Mouse (Mus musculus) NIH3T3 (cell line): Measurements from ENCODE around the gene Noc4l.

Experiments used
- DNase-seq: peaks from one replicate; pipeline ENCODE4 v3.0.0-alpha.2; 2012; ENCODE audit warnings: low read depth

The Noc4l gene

GRCm38 (mm10) chr5:110652719-110653648 is at the start of gene Noc4l, which contains the start of gene Ddx51:
TSS of gene Noc4l (minus strand) at chr5:110653417.
TSS of gene Ddx51 (plus strand) at chr5:110653451.
- peak; percentile 98 for DNase-seq

- no peak for DNase-seq
Observed at GRCm38 (mm10) chr5:110698617-110699016, 45.4 kb upstream of the Noc4l start.

- no peak for DNase-seq
Observed at GRCm38 (mm10) chr5:110682041-110682440, 28.8 kb upstream of the Noc4l start.

DNA sequence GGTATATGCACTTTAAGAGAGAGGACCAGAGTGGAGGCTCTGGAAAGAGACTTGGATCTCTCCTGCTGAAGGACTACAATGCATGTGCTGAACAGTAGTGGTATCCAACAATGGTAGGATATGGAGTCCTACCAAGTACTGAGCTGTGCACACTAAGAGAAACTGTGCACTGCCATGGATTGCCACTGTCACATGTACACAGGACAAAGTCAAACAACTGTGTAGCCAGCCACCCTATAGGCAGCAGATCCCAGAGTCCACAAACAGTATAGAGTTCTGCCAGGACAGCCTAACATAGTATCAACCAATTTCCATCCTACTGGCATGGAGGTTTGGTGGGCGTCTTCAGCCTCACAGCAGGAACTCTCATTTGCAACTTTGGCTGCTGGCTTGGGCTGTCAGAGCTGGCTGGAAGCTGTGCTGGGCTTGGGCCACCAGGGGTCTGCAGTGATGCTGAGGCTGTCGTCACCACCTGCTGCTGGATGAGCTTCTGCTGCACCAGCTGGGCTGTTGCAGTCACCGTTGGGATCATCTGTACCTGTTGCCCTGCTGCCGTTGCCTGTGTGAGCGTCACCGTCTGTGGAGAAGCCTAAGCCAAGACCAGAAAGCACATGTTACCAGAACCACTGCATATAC is 12.4 kb upstream of the Noc4l start:
- no peak for DNase-seq

- DNase-seq, result no peak
Observed at GRCm38 (mm10) chr5:110664750-110665269, 11.6 kb upstream of the Noc4l start.

GRCm38 (mm10) chr5:110664041-110664440 is 10.8 kb upstream of the Noc4l start:
- DNase-seq, result no peak

DNA sequence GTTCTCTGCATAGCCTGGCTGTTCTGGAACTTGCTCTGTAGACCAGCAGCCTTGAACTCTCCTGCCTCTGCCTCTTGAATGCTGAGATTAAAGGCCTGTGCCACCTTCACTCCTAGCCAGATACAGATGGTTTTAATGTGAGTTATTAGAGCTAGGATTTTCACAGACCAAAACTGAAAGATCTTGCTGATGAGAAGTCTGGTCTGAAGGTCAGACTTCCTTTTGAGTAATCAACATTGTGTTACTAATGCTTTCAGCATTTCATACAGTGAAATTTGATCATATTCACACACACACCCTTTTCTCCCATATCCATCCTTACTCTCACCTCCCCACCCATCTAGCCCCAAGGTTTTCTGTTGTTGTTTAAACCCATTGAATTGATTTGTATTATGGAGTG is 6.5 kb upstream of the Noc4l start:
- peak; percentile 61 for DNase-seq

DNA sequence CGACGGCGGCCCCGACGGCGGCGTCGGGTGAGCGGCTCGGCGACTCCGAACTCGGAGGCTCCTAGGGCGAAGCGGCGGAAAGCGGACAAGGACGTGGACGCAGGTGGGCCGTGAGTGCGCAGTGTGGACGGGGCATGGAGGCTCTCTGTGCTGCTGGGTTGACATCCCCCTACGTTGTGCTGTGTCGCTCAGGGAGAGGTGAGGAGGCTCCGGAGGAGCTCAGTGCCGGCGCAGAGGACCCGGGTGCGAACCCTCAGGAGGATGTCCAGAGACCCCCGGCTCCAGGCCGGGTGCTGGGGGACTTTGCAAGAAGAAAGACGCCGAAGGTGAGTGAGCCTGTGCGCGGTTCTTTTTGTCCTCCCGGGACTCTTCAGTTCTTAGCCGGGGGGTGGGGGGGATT is 469 bp upstream of the Noc4l start:
- DNase-seq, result no peak

DNA sequence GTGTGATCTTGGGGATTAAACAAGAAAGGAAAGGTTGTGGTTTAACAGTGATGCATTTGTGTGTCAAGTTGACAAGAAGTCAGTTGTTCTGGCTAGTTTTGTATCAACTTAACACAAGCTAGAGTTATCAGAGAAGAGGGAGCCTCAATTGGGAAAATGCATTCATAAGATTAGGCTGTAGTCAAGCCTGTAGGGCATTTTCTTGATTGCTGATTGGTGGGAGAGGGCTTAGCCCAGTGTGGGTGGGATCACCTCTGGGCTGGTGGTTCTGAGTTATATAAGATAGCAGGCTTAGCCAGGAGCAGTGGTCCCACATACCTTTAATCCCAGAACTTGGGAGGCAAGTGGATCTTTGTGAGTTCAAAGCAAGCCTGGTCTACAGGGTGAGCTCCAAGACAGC is 6.8 kb downstream of the Noc4l start:
- no peak for DNase-seq

DNA sequence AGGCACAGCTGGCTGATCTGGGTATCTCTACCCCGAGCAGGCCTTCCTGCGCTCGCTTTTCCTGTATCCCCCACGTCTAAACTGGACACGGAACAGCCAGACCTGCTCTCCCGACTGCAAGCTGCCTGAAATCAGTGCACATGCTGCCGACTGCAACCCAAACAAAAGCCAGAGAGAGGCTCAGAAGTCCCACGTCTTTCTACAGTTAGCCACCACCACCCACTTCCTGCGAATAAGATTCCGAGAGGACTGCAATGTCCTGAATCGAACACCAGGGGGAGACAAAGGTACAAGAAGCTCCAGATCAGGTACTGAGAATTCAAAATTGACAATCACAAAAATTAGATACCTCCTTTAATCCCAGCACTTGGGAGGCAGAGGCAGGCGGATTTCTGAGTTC is 13.8 kb downstream of the Noc4l start:
- DNase-seq, result peak; percentile 89

- DNase-seq, result peak; percentile 54
Observed at GRCm38 (mm10) chr5:110638306-110639074, 14.7 kb downstream of the Noc4l start.

DNA sequence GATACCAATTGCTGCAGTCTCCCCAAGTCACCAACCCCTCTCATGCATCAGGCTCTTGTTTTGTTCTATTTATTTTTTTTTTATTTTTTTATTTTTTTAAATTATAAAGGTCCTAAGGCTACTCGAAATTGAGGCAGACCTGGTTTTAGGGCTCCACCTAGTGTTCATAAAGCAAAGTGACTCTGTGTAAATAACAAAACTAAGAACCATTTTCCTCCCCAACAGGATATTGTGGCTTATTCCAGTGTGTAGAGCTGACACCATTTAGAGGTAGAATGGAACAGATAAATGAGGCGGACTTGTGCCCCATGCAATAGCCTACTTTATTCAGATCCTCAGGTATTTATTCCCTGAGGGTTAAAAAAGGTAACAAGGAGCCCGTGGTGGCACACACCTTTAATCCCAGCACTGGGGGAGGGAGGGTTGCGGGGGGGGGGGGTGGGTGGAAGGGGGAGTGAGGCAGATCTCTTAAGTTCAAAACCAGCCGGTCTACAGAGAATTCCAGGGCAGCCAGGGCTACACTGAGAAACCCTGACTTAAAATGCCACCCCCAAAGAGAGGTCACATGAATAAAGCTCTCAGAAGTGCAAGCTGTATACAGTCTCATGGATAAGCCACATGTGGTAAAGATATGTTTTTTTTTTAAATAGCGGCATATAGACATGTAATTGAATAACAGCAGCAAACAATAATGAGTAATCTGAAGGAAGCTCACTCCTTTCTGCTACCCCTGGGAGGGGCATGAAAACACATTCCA is 17.1 kb downstream of the Noc4l start:
- DNase-seq, result peak; percentile 37

DNA sequence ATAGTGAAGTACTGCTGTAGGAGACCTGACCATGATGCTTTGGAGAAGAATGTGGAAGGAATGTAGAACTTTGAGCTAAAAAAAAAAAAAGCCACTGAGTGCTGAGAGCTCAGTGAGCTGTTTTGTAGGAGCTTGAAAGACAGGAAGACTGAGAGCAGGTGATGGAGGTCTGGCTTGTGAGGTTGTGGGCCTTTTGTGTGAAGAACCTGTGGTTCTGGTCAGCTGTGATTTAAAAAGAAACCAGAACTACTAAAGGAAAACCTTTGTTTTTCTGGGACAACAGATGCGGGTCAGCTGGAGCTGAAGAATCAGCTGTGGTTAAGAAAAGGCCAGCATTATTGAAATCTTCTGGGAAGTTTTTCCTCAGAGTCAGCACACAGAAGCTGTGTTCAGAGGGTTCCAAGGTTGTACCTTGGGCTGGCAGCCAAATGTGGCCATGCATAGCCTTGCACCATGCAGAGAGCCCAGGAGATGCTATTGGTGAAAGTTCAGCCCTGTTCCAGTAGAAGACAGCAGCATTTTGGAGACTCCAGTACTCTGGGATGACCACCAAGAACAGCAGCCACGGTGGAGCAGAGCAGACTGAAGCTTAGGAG is 23.6 kb downstream of the Noc4l start:
- DNase-seq, result peak; percentile 87

DNA sequence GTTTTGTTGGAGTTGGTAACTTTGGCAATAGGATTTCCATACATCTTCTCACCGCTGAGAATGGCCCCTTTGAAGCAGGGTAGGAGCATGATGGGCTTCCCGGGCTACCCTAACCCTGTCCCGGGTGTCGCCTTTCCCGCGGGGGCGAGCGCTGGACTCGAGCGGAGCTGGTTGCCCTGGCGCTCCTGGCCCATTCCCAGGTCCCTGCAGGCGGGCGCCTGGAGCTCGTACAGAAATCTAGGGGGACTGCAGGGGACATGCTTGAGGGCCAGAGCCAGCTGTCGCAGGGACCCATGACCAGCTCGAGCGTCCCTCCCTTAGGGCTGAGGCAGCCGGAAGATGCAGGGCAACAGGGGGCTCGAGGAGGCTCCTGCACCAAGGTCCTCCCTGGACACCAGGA is 25.1 kb downstream of the Noc4l start:
- DNase-seq, result no peak

GRCm38 (mm10) chr5:110627351-110627750 is 25.9 kb downstream of the Noc4l start:
- DNase-seq, result no peak

DNA sequence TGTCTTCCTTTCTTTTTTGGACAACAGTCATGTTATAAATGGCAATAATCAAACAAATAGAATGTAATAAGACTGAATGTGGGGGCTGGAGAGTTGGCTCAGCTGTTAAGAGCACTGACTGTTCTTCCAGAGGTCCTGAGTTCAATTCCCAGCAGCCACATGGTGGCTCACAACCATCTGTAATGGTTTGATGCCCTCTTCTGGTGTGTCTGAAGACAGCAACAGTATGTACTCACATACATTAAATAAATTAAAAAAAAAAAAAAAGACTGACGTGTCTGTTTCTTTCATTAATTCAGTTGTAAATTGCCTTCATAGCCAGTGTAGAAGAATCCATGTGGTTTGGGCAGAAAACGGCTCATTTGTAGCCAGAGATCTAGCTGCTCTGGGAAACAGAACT is 28.9 kb downstream of the Noc4l start:
- DNase-seq, result peak; percentile 40

DNA sequence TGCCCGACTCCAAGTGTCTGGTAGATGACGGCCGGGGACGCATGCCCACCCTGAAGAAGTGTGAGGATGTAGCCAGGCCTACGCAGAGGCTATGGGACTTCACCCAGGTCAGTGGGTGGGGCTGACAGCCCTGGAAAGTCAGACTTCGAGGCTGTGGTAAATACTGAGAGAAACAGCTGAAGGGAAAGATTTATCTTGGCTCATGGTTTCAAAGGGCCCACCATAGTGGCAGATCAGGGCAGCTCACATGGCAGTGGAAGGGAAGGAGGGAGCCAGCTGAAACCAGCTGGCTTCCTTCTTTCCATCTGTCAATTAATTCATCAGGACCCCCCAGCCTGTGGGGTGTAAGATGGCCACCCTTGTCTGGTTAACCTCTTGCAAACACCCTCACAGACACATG is 34.0 kb downstream of the Noc4l start:
- no peak for DNase-seq

DNA sequence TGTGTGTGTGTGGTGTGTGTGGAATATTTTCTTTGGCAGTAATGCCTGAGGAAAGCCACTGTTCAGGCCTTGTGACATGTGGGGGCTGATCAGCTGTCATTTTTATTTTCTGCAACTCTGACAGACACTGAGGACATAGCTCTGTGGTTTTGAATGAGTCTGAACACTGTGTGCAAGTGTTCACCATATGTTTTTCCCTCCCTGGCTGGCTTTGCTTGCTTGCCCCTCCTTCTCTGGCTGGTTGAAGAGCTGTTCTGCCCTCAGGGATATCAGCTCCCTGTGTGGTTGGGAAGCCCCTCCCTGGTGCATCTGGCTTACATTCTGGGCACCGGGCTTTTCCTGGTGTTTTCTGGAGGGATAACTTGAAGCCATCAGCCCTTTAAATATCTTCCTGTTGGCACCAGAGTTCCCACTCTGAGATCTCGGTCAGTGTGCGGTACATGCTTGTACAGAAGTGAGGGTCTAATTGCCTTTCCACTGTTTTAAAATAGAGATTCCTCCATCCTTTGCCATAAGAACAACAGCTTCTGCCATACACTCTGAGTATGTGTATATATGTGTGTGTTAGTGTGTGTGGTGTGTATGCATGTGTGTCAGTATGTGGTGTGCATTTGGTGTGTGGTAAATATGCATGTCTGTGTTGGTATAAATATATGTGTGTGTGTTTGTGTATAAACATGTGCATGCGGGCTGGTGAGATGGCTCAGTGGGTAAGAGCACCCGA is 41.6 kb downstream of the Noc4l start:
- DNase-seq, result peak; percentile 93

GRCm38 (mm10) chr5:110610484-110610883 is 42.7 kb downstream of the Noc4l start:
- no peak for DNase-seq

- peak; percentile 44 for DNase-seq
Observed at GRCm38 (mm10) chr5:110609868-110610267, 43.3 kb downstream of the Noc4l start.
